Mouse (Mus musculus) c-Kit-positive CD71-positive TER-119-positive erythroid progenitor cells, embryonic 14.5 days (primary cell): ENCODE data around the gene Rin2.
A peak's percentile ranks its signal among the peaks of the same experiment; 100 is the strongest.
"Not testable (repeated sequence)": the region's sequence is repeated elsewhere in the genome, so short reads cannot be mapped to it uniquely, and the experiment has no call there.

Experiments
- DNase-seq: peaks from one replicate; pipeline ENCODE4 v3.0.0-alpha.2; 2013; ENCODE audit warnings: low spot score

Gene Rin2

DNA sequence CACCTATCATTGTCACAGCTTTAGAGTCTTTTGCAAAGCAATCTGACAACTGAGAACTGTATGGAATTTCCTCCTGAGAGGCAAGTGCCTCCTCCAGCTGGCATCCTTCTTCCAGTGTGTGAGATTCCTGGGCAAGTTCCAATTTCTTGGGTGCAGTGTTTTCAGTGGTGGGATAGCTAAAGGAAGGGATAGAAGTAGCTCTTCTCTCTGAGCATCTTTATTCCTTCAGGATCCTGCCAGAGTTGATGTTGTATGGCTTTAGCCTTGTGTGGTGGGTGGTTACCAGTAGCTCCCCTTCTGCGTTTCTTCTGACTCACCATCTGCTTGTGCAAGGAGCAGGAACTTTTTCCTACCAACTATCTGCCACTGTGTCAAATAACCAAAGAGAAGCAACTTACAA is 9.1 kb downstream of the Rin2 start:
- no peak for DNase-seq

DNA sequence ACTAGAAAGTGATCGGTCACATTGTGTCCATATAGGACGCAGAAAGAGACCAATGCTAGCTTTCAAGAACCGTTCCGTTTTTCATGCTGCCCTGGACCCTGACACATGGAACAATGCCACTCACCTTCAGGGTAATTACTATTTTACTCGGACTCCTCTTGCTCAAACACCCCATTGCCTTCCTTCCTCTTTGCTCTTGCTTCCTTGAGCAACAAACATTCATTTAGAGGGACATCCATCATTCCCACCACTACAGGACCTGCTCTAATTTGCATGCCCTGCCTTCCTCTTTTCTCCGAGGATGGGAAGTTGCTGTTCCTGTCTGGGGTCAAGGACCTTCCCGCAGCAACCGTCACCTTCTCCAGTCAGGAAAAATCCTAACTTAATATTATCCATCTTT is 9.9 kb downstream of the Rin2 start:
- no peak for DNase-seq

DNA sequence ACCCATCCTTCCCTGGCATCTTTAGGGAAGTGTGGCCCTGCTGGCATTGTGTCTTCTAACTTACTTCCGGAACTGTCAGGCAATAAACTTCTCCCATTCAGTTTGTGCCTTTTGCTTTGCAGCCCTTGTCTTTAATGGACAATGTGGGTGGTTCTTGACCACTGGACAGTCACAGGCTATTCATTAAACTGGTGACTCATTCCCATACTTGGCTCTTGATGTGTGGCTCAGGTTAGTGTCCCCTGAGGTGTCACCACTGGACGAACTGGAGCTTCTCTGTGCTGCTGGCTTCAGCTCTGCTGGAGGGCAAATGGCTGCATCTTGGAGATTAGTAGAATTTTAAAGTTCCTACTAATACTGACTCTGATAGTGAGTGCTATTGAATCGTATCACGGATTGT is 11.0 kb downstream of the Rin2 start:
- no peak for DNase-seq

DNA sequence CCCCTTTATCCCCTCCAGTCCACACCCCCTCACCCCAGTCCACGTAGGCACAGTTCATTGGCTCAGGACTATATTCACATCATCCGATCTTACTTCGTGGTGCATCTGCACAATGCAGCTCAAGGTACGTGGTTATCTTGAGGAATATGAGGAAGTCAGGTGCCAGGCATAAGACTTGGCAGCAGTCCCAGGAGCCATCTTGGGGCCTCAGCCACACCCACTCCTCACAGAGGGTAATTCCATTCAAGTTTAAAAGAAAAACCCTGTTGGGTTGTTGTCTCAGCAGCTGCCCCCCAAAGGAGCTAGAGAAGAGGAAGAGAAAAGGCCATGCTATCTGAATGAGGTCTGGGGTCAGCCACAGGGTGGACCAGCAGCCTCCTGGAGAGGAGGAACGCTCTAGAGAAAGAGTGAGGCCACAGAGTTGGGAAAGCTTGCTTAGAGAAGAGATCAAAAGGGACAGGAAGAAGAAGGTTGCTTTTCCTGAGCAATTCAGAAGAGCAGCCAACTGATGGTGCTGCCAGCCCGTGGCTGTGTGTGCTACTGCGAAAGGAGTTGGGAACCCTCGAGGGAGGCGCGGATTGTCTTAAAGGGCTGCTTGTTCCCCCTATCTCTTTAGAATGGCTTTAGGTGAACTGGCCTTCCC is 16.5 kb downstream of the Rin2 start:
- no peak for DNase-seq

DNA sequence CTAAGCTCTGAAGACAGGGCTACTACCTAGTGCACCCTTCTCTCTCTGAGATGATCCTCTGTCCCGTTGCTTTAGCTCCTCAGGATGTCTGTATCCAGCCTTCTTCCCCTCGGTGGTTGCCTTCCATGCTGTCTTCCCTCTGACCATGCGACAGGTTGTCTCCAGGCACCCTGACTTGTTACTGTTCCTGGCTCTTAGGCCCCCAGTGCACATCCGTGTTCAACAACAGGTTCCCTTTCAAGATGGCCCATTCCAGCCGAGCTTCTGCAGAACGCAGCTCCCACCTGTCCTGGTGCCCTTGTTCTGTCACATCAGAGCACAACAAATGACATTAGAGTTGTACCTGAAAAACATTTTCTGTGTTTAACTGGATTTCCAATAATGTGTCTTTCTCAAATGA is 22.1 kb downstream of the Rin2 start:
- DNase-seq, result no peak

DNA sequence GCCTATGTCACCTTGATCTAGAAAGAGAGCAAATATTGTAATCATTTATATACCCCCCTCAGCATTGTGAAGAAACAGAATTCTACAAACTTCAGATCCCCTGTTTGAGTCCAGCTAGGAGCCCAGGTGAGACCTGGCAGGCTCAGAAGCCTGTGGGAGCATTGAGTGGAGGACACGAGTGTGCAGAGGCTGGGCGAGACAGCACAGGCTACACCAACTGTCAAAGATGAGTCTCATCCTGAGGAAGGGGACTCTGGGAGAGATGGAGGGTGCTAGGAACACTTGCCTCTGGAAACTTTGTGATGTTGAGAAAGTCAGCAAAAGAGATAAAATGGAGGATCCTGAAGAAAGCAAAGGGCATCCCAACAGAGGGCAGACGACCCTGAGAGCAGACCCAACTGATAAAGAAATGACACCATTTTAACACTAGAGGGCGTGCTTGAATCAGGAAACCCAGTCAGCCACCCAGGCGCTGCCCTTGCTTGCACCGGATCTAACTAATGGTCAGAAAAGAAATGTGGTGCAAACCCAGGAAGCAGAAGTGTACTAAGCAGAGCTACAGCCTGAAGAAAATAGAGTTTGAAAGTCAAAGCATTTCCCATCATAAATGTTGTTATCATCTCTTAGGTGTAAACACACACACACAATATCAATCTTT is 24.5 kb downstream of the Rin2 start:
- DNase-seq, result peak; percentile 4

DNA sequence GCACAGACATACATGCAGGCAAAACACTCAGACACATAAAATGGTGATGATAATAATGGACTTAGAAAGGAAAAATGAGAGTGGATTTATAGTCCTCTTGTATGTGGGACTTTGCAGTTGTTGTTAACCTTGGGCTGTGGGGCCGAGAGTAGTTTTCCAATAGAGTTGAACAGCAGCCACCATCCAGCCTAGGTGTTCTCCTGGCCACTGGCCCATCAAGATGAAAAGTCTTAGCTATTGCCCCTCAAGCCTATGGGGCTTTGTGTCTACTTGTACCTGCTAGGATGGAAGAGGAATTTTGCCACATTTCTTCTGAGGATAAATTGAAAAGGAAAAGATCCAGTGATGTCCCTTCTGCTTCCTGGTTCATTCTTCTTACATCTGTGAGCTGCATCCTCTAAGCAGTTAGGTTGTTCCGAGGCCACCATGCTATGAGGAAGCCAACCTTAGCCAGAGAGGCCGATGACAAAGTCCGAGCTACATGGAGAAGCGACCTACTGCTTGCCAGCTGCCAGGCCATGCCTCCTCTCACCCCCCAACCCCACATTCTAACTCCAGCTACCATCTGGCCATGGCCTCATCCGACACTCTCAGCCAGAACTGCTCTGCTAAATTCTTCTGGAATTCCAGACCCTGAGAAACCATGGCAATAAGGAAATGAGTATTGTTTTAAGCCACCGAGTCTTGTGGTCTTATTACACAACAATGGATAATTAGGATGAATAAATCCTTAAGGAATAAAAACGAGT is 25.4 kb downstream of the Rin2 start:
- no peak for DNase-seq

DNA sequence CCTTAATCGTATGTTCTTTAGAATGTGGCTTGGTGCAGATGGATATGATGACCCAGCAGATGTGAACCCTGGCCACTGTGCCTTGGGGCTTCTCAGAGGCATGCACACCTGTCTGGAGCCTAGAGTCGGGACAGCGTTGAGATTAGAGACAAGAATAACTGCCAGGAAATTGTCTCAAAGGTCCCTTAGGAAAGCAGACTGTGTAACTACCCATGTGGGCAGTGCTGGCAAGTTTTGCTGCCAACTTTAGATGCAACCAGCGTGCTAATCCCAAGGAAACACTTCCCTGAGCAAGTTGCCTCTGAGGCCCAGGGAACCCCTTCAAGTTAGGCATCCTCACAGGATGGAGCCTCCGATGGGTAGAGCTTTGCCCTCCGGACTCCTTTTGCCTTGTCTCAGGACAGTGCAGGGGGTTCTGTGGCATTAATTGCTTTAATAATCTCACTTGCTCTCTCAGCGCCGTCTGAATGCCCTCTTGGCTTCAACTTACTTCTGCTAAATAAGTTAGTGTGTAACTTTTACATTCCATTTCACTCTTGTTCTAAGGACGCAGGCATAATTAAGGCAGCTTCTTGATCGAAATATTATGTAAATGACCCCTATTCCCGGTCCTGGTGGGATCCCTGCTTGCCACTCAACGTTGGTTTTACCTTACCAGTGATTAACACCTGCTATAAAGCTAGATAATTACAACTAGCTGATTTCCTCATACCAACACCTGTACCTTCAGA is 26.8 kb downstream of the Rin2 start:
- DNase-seq, result no peak

DNA sequence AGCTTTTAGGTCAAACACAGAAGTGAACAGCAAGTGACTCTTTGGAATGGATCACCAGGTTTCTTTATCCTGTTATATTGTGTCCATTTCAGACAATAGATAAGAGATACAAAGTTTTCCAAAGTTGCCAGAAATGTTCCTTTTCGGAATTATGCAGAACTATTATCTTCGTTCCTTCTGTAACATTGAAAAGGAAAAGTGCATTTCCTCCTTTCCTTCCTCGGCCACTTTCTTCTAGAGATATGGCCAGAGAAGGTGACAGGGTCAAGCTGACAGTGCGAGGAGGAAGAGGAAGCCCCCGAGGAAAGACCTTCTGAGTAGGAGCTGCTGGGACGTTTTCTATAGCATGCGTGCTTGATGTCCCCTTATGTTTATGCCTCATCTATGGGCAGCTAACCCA is 29.7 kb downstream of the Rin2 start:
- DNase-seq, result no peak

DNA sequence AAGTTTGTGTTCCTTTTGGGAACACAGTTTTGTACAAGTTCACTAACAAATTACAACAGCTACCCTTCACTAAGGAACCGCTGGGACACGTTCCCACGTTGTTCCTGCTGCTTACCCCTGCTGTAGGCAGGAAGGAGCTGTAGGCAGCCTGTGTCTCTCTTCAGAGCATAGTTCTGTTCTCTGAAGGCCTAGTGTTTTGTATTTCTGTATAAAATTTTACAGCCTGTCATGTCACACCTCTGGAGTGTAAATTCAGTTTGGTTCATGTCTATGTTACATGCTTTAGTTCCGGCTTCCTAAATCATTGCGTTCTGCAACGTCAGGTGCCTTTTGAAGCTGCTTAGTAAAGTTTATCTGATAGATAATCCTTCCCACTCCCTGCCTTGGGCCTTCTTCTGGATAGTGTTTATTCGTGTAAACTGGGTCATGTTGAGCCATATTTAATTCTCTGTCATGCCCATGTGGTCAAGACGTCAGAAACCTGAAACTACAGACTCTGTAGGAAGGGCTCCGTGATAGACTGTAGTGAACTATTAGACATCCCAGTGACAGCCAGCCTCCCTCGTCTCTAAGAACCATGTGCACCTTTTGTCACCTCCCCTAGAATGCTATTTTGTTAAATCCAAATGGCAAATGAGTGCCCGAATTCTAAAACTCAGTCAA is 34.8 kb downstream of the Rin2 start:
- no peak for DNase-seq

DNA sequence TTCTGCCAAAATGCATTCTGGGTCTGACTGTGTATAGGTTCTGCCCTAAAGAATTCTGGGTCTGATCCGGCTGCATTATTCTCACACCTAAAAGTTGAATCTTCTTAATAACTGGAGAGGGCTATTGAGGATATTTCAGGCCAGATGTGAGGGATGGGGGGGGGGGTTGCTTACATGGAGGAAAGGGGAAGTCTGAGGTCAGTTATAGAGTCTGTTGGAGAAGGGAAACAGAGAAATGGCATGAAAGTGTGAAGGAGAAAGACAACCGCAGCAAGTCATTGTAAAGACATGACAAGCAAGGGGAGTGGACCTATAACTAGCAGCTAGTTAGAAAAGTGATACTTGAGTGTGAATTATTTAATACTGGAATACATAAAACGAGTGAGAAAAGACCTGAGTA is 36.5 kb downstream of the Rin2 start:
- DNase-seq, result no peak

DNA sequence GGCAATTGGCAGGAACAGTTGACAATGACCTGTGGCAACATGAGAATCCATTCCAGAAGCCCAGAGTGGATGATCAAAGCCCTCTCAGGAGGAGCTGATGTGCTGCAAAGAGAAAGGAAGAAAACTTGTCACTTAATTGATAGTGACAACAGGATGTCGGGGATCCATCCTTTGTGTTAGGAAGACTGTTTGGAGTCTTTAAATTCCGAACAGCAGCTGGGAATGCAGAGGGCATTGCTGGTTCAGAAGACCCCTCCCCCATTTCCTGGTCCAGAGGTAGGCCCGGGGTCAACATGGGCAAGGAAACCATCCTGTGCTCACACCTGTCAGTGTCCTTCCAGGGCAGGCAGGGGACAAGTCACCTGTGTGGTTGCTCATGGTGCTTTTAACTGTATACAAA is 37.0 kb downstream of the Rin2 start:
- no peak for DNase-seq

DNA sequence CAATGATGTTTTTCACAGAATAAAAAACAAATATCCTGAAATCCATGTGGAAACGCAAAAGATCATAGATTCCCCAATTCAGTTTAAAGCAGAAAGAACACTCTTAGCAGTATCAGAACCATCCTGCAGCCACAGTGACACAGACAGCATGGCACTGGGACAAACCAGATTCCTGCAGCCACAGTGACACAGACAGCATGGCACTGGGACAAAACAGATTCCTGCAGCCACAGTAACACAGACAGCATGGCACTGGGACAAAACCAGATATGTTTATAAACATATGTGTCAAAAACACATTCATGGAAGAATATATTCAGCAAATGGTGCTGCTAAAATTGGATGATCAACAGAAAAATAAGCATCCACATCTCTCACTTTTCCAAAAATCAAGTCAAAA is 42.5 kb downstream of the Rin2 start:
- DNase-seq, result no peak

DNA sequence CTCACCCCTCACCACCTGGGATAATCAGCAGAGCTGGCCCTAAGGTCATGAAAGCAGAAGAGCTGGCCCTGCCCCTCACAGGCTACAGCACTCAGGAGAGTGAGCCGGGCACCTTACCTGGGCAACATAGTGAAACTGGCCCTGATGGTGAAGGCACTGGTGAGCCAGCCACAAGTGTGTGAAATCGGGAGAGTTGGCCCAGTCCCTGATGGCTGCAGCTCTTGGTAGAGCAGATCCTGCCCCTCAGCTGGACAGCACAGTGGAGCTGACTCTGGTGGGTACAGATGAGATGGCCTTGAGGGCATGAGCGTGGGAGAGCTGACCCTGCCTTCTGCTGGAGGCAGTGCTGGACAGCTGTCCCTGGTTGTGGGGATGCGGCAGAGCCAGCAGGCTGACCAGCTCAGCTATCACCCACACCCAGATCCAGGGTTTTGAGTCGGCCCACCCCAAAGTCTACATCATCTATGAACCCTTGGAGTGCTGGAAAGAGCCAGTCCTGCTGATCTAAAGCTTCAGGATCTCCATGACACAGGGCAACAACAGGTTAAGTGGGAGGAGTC is 43.7 kb downstream of the Rin2 start:
- DNase-seq, result no peak

DNA sequence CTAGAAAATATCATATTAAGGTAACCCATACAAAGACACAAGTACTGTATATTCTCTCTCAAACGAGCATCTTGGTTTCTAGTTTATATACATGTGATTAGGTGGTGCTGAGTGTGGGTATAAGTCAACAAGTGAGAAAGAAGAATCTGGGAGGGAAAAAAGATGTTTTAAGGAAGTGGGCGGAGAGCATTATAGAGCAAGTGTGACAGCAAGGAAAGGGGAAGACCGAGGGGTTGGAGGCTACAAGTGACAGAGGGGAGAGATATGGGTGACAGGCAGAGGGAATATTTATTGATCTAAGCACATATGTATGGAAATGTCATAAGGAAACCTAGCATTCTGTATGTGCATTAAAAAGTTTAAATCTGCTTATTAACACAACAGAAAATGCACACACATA is 45.1 kb downstream of the Rin2 start:
- no peak for DNase-seq

DNA sequence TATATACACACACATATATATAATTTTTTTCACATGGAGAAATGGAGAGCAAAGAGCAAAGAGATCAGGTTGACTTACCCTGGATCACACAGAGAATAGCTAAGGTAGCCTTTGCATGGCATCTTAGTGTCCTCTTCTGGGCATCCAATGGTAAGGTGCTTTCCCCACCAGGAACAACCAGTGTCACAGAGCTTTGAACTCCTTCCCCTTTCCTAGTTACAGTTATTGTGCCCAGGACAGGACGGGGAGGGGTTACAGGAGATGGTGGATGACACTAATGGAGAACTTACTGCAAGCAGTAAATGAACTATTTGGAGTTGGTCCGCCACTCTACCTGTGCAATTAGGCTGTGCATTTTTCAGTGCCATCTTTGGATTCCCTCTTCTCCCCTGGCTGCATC is 45.7 kb downstream of the Rin2 start:
- no peak for DNase-seq

DNA sequence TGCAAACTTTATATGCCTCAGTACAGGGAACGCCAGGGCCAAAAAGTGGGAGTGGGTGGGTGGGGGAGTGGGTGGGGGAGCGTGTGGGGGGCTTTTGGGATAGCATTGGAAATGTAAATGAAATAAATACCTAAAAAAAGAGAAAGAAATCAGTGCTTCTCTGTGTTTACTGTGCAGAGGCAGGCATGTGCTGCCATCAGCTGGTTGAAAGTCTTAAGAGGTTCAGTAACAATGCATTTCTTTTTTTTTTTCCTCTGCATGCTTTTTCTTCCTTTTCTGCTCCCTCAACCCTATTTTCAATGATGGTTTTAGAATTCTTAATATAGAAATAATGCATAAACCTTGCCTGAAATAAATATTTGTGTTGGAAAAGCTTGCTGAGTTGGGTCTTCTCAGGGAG is 47.3 kb downstream of the Rin2 start:
- DNase-seq, result not testable (repeated sequence)

DNA sequence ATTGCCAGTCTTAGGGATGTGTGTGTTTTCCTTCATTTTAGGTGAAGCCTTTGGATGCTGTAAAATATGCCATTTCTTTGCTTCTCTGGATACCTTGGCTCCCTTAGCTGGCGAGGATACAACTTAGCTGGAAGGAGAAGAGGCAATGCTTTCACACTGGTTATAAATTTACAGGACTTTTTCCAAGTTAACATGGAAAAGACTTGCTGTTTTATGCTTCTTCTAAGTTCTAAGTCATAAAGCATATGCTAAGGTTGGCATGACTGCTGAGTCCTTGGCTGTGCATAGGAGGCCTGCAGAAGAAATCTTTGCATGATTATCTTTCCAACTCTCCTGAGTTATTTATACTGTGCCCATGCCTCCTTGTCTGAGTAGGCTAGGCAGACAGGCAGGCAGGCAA is 49.3 kb downstream of the Rin2 start:
- DNase-seq, result no peak

DNA sequence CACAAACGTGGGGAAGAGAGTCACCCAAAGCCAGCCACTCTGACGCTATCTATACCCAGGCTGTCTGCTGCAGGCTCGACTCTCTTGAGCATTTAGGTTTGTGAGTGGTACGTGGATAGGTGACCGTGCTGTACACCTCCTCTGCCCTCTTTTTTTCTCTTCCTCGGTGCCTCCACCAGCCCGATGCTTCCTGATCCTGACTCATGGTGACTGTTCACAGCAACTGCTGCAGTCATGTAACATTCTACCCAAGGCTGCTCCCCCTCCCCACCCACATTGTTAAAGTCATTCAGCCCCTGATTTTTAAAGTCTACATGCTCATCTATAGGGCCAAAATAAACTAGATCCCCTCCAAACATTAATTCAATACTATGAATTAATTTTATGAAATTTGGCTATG is 54.4 kb downstream of the Rin2 start:
- DNase-seq, result no peak

DNA sequence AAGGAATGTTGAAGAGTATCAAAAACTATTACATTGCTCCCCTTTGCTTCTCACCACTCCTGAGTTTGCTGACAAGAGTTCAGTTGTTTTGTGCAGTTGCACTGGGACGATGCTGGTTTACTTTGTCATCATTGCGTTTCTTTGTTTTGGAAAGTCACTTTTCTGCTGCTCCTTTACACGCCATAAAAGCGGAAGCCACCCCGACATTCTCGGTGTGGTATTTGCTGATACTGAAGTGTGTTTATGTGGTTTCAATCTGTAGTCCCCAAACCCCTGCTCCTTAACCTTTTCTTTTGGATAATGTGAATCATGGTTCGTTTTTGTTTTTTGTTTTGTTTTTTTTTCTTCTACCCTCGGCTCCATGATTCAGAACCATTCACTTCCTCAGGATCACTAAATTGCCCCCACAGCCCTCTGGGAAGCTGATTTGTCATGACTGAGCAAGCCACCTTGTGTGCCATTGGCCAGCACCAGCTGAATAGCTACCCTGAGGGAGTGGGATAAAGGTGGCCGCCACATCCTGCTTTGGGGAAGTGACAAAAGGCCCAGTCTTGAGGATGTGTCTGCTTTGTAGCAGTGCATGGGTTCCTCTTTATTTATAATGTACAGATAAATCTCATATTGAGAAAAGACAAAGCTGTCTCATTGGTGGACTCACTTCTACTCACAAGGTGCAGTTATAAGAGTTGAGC is 55.3 kb downstream of the Rin2 start:
- DNase-seq, result no peak

DNA sequence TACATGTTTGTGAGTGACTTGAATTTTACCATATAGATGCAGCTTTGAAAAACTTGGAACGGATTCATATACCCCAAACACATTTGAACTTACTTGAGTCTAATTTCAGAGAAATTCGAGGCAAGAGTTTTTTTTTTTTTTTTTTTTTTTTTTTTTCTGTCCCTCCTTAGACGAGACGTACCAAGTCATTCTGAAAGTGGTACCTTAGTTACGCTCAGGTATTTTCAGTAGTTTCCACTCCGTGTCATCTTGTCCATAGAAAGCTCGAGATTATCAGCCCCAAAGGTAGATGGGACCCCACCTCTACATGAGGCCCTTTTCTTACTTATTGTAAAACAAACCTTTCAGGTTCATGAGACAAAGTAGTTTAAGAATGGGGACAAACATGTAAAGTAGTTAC is 55.9 kb downstream of the Rin2 start:
- no peak for DNase-seq
